Mouse (Mus musculus): Measurements from ENCODE around the gene Plgrkt. TPM values are rescaled to one million over a fixed set of nuclear protein-coding genes. Genes with fewer than 3 reads are reported as not detected.

Plgrkt gene
- total RNA-seq, 2 experiments from 2014 or later, result 53.6 to 93.3 TPM

DNA sequence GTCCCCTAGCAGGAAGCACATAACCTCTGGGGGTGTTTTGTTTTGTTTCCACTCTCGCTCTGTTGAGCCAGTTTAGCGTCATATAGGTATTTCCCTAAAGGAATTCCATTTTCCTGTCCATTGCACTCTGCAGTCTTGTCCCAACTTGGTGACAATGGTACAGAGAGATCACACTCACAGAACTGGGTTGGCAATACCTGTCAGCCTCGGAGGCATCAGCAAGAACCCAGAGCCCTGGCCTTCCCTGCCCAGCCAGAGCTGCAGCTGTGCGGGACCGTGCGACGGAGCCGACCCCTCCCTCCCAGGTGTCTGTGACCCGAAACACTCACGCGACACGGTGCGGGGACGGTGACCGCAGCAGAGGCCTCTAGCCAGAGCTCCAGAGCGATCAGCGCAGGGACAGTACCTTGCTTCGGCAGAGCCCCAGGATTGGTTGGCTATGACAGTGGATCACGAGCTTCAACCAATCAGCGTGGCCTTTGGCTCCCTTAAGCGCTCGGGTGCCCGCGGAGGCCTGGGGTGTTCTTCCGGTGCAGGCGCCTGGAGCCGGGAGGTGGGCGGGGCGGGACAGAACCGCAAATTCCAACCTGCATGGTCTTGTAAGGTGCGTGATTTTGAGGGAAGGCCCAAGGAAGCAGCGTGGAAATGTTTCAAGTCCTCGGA is 5.6 kb downstream of the Plgrkt start:
- ATAC-seq (replicated peaks; ENCODE audit: poor library complexity, severe bottlenecking), result peak; percentile 99

DNA sequence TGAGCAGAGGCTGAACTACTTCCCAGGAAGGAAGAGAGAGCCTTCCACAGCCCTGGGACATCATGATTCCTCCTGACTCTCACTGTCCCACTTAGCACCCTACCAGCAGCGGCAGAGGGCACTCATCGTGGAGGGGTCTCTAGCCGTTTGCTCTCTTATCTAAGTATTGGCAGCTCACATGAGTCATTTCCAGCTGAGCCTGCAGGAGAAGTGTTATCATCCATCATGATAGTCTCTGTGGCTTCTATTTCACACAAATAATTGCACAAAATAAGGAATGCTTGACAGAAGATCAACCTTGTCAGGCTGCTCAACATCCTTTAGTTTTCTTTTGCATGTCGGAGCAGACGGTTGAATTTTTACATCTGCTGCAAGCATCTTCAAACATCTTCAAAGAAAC is 6.9 kb downstream of the Plgrkt start:
- no peak for ATAC-seq (replicated peaks; ENCODE audit: poor library complexity, severe bottlenecking)

DNA sequence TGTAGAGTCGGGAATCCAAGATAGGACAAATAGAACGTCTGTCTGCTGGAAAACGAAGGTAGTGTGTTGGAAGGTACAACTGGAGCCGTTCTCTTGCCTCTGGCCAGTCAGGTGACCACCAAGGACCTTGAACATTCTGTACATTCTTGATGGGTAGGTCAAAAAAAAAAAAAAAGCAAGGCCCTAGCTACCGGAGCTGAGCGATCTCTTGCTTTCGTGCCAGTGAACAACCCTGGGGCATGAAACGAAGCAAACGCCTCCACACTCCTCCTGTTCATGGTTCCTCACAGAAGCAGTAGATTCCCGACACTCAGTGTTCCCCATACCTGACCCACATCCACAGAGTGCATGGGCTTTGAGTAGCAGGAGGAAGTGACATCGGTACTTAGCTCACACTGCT is 10.9 kb downstream of the Plgrkt start:
- no peak for ATAC-seq (replicated peaks; ENCODE audit: poor library complexity, severe bottlenecking)

DNA sequence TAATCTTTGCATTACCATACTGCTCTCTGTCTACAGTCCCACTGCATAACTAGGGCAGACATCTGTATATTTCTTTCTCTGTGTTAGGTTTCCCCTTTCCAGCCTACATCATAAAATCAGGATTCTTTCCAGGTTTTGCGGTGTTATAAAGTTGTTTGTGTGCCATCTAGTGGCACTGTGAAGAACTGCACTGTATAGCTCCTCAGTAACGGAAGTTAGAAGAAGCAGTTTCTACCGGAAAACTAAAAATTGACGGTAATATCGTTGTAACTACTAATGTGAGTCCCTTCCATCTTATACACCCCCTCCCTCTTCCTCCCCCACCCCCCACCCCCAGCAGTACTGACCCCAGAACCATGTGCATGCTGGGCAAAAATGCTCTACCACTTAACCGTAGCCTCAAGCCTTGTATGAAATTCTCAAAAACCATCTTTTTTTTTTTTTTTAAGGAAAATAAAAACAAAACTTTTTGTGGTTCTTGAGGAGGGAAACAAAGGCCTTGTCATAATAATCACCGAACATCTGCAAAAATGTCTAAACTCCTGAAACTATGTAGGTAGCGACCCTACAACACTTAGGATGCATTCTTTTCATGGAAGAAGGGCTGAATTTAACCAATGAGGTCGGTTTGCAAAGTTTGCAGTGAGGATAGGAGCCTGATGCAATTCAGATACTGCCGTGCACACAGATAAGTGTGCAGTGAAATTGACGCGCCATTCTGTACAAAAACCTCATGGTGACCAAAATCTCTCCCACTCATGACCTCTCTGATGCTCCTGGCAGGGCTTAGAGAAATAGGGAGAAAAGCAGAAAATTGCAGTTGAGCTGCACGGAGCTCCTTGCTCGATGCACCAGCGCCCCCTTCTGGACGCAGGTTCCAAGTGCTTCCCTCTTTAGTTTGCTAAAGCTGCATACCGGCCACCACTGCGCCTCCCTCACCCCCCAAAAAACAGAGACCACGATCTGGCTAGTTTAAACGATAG is 12.0 kb downstream of the Plgrkt start:
- ATAC-seq (replicated peaks; ENCODE audit: poor library complexity, severe bottlenecking), result peak; percentile 89

DNA sequence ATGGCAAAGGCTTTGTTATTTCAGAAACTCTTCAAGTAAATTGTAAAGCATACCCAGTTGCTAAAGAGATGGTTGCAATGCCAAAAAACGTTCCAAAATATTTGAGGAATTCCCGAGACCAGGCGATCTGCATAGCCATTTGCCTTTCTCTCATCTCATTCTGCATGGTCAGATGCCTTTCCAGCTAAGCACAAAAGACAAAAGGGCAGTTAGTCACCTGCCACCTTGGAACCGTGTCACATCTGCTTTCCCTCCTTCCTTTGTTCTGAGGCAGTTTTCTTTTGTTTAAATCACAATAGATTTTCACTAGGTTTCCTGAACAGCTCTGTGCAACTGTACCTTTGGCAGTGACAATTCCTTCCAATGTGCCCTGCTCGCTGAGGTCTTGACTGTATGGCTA is 16.2 kb downstream of the Plgrkt start:
- ATAC-seq (replicated peaks; ENCODE audit: poor library complexity, severe bottlenecking), result no peak

DNA sequence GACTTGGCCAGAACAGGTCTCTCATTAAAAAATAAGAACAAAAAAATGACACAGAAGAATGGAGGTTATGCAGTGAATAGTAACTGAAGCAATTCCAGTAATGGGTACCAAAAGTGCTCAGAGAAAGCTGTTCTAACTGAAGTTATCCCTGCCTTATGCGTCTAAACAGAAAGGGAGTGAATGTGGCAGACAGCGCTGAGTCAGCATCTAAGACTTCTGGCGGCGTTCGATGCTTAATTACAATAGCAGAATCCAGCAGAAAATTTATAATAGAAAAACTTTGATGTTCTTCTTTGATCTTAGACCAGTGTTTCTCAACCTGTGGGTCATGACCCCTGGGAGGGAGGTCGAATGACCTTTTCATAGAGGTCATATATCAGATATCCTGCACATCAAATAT is 21.6 kb downstream of the Plgrkt start:
- no peak for ATAC-seq (replicated peaks; ENCODE audit: poor library complexity, severe bottlenecking)

DNA sequence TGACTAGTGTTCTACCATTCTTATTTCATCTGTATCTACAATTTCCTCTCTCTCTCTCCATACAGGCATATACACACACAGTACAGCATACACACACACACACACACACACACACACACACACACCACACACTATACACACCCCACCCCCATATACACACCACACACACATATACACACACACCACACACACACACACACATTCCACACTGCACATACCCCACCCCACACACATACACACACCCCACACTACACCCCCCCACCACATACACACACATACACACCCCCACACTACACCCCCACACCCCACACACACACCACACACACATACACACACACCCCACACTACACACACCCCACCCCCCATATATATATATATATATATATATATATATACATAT is 22.3 kb downstream of the Plgrkt start:
- no peak for ATAC-seq (replicated peaks; ENCODE audit: poor library complexity, severe bottlenecking)

DNA sequence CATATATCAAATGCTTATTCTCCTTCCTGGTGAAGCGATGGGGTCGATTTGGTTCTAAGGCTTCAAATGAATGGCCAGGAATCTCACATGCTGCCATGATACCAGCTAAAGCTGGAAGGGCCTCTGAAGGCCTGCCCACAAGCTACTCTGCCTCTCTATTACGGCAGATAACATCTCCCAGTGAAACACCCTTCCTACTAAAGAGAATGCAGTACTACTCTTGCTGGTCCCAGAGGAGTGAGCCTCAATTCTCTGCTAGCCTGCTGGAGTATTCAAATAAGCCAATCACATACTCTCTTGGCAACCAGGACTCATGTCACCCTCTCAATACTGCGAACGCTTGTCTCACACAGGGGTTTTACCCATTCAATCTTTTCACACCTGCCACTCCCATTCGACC is 24.9 kb downstream of the Plgrkt start:
- no peak for ATAC-seq (replicated peaks; ENCODE audit: poor library complexity, severe bottlenecking)

DNA sequence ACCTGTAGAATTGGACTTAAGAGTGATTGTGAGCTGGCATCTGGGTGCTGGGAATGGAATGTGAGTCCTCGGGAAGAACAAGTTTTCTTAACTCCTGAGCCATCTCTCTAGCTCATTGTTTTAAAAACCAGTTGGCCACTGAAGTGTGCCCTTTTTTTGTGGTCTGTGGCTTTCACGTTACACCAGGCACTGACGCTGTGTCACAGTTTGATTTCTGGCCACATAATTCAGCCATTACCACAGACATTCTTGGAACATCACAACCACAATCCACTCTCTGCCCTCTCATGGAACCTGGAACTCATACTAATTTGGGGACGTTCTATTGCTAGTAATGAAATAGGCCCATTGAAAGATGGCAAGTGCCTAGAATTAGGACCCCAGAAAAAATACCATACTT is 26.2 kb downstream of the Plgrkt start:
- ATAC-seq (replicated peaks; ENCODE audit: poor library complexity, severe bottlenecking), result peak; percentile 46; the same call in 1 of the 2 replicates

DNA sequence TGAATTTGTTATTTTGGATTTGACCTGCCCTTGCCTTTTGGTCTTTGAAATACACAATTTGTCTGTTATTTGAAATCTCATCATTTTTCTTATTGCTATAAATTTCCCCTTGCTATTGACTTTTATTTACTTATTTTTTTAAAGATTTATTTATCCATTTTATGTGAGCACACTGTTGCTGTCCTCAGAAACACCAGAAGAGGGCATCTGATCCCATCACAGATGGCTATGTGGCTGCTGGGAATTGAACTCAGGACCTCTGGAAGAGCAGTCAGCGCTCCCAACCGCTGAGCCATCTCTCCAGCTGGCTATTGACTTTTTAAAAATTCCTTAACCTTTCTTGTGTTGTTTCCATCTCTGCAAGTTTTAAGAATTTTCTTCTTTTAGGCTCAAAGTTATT is 30.6 kb downstream of the Plgrkt start:
- no peak for ATAC-seq (replicated peaks; ENCODE audit: poor library complexity, severe bottlenecking)

DNA sequence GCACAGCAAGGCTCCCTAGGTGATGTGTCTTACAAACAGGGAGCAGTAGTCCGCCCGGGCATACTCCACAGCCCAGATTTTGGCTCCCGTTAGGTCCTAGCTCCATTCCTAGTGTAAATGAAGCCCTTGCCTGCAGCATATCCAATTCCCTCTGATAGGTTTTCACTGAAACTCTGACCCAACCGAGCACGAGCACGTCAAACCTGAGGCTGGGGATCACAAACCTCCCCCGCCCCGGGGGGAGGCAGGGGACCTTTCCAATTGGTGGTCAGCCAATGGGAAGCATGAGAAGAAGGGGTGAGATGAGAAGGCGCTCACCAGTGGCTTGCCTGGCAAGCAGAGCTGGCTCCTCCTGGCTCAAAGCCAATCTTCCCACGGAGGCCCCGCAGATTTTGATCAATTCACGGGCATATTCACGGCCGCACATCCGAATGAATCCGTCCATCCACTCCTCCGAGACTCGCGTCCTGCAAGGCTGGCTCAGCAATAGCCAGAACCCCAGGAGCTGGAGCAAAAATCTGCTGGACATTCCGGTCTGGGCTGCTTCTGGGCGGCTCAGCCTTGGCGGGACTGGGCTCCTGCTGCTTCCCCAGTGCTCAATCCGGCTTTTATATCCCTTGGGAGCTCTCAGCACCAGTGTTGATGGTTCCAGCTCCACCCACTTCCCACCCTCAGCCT is 33.0 kb downstream of the Plgrkt start, which contains the start of gene Rln1:
Gene Rln1, minus strand, starts transcription at position 603 of the 678 bp plus-strand sequence.
- ATAC-seq (replicated peaks; ENCODE audit: poor library complexity, severe bottlenecking), result 0 out of 2 replicates have a peak, but pooled peaks have one; percentile 20

DNA sequence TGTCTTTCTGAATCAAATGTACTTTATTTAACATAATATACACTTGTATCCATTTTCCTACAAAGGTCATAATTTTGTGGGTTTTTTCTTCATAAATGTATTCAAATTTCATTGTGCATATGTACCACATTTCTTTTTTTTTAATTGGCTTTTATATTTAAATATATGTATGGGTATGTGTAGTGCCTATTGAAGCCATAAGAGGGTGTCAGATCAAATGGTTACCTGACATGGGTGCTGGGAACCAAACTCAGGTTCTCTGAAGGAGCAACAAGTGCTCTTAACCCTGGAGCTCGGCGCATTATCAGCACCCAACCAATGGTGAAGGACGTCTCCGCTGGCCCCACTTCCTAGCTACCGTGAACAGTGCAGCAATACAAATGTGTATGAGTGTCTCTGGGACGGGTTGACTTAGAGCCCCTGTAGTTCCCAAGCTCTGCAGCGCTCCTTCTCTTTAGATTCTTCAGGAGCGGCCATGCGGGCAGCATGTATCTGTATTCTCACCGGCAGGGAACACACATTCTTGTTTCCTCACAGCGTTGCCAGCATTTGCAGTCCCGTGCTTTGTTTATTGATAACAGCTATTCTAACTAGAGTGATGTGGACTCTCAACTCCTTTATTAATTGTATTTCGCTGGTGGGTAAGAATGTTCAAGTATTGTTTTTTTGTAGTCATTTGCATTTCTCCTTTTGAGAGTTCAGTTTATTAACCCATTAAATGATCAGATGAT is 40.2 kb downstream of the Plgrkt start:
- ATAC-seq (replicated peaks; ENCODE audit: poor library complexity, severe bottlenecking), result no peak

DNA sequence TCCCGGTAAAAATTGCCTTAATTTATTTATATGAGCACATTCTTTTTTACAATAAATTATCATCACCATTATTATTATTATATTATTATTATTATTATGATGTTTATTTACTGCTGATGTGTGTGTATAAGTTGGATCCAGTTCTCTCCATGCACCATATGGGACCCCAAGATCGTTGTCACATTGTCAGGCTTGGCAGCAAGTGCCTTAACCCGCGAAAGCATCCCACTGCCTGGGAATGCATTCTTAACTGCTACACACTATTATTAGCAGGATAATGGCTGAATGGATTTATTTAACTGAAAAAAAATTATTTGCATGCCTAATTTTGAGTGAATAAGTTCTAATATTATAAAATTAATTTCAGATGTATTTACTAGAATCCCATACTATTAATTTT is 40.8 kb downstream of the Plgrkt start:
- no peak for ATAC-seq (replicated peaks; ENCODE audit: poor library complexity, severe bottlenecking)

DNA sequence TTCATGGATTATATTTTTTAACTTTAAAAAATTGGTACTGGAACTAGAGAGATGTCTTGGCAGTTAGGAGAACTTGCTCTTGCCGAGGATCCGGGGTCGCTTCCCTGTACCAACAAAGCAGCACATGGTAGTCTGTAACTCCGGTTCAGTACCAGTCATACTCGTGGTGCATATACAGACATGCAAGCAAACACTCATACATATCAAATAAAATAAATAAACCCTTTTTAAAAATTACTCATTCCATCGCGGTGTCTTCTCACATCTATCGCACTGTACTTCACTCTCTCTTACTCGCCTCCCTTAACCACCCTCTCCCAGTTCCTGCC is 41.4 kb downstream of the Plgrkt start:
- no peak for ATAC-seq (replicated peaks; ENCODE audit: poor library complexity, severe bottlenecking)

DNA sequence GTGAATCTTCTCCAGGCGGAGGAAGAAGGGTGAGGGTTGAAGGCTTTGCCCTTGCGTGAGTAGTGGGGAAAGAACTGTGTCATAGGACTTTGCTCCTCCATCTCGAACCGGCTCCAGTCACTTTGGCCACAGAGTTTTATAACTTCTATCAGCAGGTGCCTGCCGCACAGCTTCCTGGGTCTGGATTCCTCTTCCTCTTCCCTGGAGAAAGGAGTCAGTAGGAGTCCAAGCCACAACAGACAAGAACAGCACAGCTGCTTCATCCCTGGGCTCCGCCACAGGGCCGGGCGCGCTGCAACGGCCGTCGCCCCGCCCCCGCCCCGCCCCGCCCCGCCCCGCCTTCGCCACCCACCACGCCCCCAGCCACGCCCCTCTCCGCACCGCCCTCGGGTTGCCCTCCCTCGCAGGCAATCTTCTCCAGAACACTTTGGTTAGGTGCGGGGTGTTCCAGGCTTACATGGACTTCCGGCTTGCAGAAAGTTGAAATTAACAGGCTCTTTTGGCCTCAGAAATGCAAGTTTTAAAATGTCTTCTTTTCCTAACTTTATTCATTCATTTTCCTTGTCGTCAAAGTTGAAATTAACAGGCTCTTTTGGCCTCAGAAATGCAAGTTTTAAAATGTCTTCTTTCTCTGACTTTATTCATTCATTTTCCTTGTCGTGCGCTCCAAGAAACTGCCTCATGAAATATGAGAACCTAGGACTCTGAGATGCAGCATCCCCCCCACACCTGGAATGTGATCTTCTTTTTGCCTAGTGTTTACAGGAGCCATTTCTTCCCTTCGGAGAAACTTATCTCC is 41.9 kb downstream of the Plgrkt start, which contains the start of gene Insl6:
Gene Insl6, minus strand, starts transcription at position 304 of the 799 bp plus-strand sequence.
- peak; percentile 90 for ATAC-seq (replicated peaks; ENCODE audit: poor library complexity, severe bottlenecking)

DNA sequence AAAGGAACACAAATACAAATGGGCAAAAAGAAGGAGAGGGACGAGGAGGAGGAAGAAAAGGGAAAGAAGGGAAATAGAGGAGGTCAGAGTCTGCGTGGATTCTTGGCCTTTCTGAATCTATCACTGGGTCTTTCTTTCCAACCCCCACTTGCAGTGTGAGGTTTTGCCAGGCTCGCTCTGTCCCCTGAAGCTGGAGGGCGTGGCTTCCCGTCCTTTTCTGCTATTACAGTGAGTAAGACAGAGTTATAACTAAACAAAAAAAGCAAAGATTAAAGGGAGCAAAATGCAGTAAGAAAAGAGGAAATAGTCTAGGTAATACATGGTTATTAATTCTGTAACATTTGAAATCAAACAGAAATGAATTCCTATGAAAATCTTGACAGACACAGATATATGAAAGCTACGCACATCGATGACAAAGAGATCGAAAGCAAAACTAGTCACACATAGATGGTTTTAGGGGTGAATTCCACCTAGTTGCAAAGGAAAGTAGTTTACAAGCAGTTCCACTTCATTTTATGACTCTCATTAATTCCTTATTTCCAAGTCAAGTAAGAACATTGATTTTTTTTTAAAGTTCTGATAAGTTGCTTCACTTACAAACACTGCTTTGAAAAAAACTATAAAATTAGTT is 43.7 kb downstream of the Plgrkt start:
- ATAC-seq (replicated peaks; ENCODE audit: poor library complexity, severe bottlenecking), result 0 out of 2 replicates have a peak, but pooled peaks have one; percentile 19

DNA sequence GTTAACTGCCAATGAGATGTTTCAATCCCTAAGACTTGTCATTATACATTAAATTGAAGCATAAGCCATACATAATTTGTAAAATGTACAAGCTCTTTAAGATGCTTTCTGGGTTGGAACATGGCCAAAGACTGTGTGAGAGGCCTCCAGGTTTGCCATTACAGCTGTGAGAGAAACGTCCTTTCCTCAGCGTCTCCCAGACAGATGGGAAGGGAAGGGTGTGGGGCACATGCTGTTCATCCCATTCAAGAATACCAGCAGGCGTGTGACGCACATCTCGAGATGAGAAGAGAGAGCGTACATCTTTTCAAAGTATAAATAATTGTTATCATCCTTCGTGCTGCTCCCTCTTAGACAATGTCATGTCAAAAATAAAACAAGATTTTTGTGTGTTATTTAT is 54.5 kb downstream of the Plgrkt start:
- ATAC-seq (replicated peaks; ENCODE audit: poor library complexity, severe bottlenecking), result no peak

DNA sequence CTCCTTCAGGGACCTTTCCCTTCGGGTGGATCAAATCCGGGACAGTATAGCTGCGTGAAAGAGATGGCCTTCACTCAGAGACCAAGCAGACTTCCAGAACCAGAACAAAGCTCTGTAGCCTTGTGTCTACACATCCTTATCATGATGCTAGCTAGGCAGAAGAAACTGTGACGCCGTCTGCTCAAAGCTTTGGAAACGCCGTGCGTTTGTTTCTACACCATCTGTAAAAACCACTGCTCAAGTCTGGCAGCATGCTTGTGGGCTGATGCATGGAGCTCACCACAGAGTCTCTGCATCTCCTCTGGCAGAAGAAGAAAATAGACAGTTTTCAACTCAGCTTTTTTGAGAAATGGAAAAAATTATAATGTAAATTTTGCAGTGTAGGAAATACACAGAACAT is 55.4 kb downstream of the Plgrkt start:
- ATAC-seq (replicated peaks; ENCODE audit: poor library complexity, severe bottlenecking), result no peak

DNA sequence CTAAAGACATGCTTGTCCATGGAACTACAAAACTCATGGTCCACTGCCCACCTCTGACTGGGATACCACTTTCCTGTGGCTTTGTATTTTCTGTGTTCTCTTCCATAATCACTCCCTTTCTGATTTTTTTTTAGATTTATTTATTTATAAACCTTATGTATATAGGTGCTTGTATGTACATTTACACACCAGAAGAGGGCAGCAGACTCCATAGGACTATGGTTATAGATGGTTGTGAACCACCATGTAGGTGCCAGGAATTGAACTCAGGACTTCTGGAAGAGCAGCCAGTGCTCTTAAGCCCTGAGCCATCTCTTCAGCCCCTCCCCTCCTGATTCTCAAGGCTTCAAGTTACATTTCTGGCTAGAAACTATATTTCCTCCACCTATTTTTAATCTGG is 58.4 kb downstream of the Plgrkt start:
- ATAC-seq (replicated peaks; ENCODE audit: poor library complexity, severe bottlenecking), result no peak

Data from granulocyte monocyte progenitor cell, adult 5-6 weeks (primary cell).